Mouse (Mus musculus) testis, adult 2 months (tissue): Measurements from ENCODE around the gene Sfswap. TPM values are rescaled to one million over a fixed set of nuclear protein-coding genes. Genes with fewer than 3 reads are reported as not detected.
A peak's percentile ranks its signal among the peaks of the same experiment; 100 is the strongest.

Experiments
- H3K27ac ChIP-seq: fragments of 200-500 bp; 2 replicates; pipeline ENCODE4 v1.5.1; 2012; ENCODE audit warnings: low read depth, low read length; ENCODE audit not compliant: control insufficient read depth, insufficient read depth
- H3K27me3 ChIP-seq: fragments of 200-500 bp; 2 replicates; pipeline ENCODE4 v1.6.1; 2012; ENCODE audit warnings: mild to moderate bottlenecking, low read length, moderate library complexity; ENCODE audit not compliant: control insufficient read depth, insufficient read depth
- H3K36me3 ChIP-seq: fragments of 200-500 bp; 2 replicates; pipeline ENCODE4 v1.6.1; 2012; ENCODE audit warnings: mild to moderate bottlenecking, low read length; ENCODE audit not compliant: control insufficient read depth, insufficient read depth
- H3K4me1 ChIP-seq: fragments of 200-500 bp; 2 replicates; pipeline ENCODE4 v1.6.1; 2012; ENCODE audit warnings: low read length; ENCODE audit not compliant: control insufficient read depth, insufficient read depth
- H3K4me3 ChIP-seq: fragments of 200-500 bp; 2 replicates; pipeline ENCODE4 v1.5.1; 2012; ENCODE audit warnings: low read depth, mild to moderate bottlenecking, low read length, moderate library complexity, mixed read lengths; ENCODE audit not compliant: control insufficient read depth
- CTCF ChIP-seq: fragments of 200-500 bp; IDR thresholded peaks from 2 replicates; pipeline ENCODE4 v1.5.1; 2012; ENCODE audit warnings: low read depth, mild to moderate bottlenecking, inconsistent platforms, low read length, moderate library complexity; ENCODE audit not compliant: control insufficient read depth, insufficient read depth, insufficient replicate concordance
- POLR2A ChIP-seq: fragments of 200-500 bp; IDR thresholded peaks from 2 replicates; pipeline ENCODE4 v1.6.1; 2012; ENCODE audit warnings: low read depth, mild to moderate bottlenecking, inconsistent platforms, low read length, moderate library complexity; ENCODE audit not compliant: control insufficient read depth
- polyA plus RNA-seq: library from polyadenylated mRNA; depleted of rRNA; stranded (reverse); fragments of >200 nt; gene quantifications from 2 replicates; pipeline ENCODE4 v1.2.3, GENCODE M21; 2012

Gene Sfswap
- polyA plus RNA-seq, 1 experiment: 34.1 TPM

DNA sequence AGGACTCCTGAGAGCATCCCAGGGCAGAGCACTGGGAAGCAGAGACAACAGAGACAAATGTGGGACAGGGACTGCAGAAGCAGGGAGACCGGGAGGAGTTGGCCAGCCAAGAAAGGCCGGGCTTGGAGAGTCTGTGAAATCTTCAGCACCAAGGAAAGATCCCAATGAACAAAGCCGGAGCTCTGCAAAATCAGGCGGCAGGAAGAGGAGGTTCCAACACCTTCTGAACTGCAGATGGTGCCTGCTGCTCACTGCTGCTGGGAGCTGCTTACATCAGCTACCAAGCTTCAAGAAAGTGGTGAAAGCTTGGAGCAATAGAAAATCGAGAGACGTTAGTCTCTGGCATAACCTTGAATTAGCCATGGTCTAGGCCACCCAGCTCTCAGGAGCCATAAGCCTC lies 79.0 kb downstream of the Sfswap start:
- no peak for TF ChIP-seq CTCF
- no peak for TF ChIP-seq POLR2A
- no peak overlapping the region for H3K4me3 ChIP-seq
- H3K36me3 ChIP-seq: no peaks in the 10 kb centered on the region
- H3K27ac ChIP-seq: no peak overlapping the region
- H3K4me1 ChIP-seq: peaks cover 5% of the 10 kb centered on the region
- no peaks in the 10 kb centered on the region for H3K27me3 ChIP-seq

DNA sequence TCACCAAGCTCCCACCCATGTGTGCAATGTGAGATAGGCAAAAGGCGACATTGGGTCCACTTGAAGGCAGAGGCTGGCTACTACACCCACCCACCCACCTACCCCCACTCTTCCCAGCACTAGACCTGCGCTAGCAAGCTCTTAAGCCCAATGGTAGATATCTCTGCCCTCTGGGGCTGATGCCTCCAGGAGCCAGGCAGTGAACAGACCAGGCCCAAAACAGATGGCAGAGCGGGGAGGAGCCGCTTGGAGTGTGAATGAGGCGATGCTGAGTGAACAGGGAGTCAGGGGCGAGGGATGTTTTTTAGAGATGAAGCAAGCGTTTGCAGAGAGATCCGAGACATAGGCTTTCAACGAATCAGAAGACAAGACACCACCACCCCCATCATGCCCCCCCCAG lies 79.6 kb downstream of the Sfswap start:
- Histone ChIP-seq H3K27ac (no peak overlapping the region), H3K4me3 (no peak overlapping the region), H3K27me3 (no peaks in the 10 kb centered on the region), H3K4me1 (peaks cover 9% of the 10 kb centered on the region), H3K36me3 (no peaks in the 10 kb centered on the region)
- TF ChIP-seq POLR2A: no peak
- TF ChIP-seq CTCF: no peak

- Histone ChIP-seq H3K27me3 (no peaks in the 10 kb centered on the region), H3K4me3 (no peak overlapping the region), H3K27ac (no peak overlapping the region), H3K36me3 (no peaks in the 10 kb centered on the region), H3K4me1 (peaks cover 13% of the 10 kb centered on the region)
- no peak for TF ChIP-seq CTCF
- TF ChIP-seq POLR2A: no peak
These were observed 80.0 kb downstream of the Sfswap start for GRCm38 (mm10) chr5:129581015-129581414.

DNA sequence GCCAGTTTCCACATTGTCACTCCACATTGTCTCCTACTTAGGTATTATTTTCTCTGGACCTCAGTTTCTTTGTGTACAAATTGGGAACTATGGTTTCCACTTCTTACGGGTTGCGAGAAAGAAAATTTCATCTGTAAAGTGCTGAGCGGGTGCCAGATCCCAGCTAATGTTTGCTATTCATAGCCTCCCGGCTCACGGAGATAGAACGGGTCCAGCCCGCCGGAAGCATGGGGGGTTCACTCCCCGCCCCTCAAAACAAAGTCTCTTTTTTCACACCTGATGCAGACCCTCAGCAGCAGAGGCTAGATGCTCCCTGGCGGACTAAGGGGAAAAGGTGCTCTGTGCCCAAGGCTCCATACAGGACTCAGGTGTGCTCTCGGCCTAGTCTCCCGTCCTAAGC lies 82.3 kb downstream of the Sfswap start:
- H3K27me3 ChIP-seq: no peaks in the 10 kb centered on the region
- TF ChIP-seq CTCF (no peak), POLR2A (no peak)
- peaks cover 13% of the 10 kb centered on the region for H3K4me1 ChIP-seq
- no peak overlapping the region for H3K27ac ChIP-seq
- peak overlapping the region; percentile 70 for H3K4me3 ChIP-seq
- H3K36me3 ChIP-seq: no peaks in the 10 kb centered on the region

DNA sequence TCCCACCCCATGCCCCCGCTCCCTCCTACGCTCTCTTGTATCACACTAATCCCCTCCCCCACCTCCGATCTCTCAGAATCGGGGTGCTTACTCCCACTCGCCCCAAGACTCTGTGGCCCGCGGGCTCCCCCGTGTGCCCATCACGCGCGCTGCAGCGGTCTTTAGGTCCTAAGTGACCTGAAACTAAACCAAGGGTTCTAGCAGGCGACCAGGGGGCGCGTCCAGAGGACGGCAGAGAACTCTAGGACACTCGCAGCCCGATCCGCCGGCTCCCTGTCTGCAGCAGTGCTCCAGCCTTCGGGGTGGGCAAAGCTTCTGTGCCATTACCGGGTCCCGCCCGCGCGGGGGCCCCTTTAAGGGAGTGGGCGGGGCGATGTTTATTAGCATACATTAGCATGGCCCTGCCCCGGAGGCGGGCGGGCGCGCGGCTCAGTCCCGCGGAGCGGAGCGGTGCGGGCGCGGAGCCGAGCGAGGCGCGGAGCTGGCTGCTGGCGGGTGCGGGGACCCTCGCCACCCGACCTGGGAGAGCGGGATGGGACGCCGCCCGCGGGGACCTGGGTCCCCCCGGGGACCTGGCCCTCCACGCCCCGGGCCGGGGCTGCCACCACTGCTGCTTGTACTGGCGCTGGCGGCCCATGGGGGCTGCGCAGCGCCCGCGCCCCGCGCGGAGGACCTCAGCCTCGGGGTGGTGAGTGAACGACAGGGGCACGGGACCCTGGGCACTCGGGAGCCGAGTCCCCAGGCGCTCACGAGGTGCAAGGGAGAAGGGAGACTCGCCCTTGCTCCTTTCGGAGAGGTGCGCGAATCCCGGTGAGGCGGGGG lies 83.0 kb downstream of the Sfswap start, which contains the start of gene Mmp17:
Mmp17 (plus strand) TSS at position 409 of the 822 bp plus-strand sequence.
- H3K27ac ChIP-seq: no peak within 1 kb of the TSS

GRCm38 (mm10) chr5:129584583-129585541 lies 83.8 kb downstream of the Sfswap start:
- H3K4me3 ChIP-seq: peak overlapping the region; percentile 70
- no peak for TF ChIP-seq POLR2A
- no peak overlapping the region for H3K27ac ChIP-seq
- H3K4me1 ChIP-seq: peaks cover 13% of the 10 kb centered on the region
- no peaks in the 10 kb centered on the region for H3K36me3 ChIP-seq
- no peaks in the 10 kb centered on the region for H3K27me3 ChIP-seq

More for the DNA sequence above, 83.0 kb downstream of the Sfswap start, which contains the start of gene Mmp17:
- TF ChIP-seq POLR2A (no peak), CTCF (peak; percentile 59)
- Histone ChIP-seq H3K4me3 (peak within 1 kb of the TSS; percentile 70), H3K27me3 (no peaks in the 10 kb centered on the region), H3K36me3 (no peaks in the 10 kb centered on the region), H3K4me1 (peaks cover 13% of the 10 kb centered on the region)

DNA sequence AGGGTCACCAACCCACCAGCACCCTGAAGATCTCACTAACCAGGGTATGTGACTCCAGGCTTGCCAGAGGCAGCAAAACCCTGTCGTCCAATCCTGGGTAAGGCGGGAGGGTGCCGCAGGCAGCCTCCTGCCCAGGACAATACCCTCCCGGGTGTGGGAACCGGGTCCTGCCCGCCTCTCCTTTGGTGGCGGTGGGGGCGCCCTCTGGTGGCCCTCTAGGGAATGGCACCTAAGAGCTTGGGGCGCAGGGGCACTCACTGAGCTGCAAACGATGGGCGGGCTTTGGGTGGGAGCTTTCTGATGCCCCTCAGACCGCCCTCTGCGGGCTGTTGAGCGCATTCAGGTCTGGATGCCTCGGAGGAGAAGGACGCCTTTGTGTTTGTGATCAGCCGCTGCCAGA lies 85.0 kb downstream of the Sfswap start:
- Histone ChIP-seq H3K27me3 (no peaks in the 10 kb centered on the region), H3K4me3 (peak overlapping the region; percentile 49), H3K4me1 (peaks cover 15% of the 10 kb centered on the region), H3K36me3 (no peaks in the 10 kb centered on the region), H3K27ac (no peak overlapping the region)
- peak; percentile 88 for TF ChIP-seq CTCF
- no peak for TF ChIP-seq POLR2A
